Mouse (Mus musculus) embryo, embryonic 11 days (tissue): Measurements from ENCODE around the gene Tmem81.
"Not testable (repeated sequence)": the region's sequence is repeated elsewhere in the genome, so short reads cannot be mapped to it uniquely, and the experiment has no call there.

Source experiments
- DNase-seq: peaks from one replicate; pipeline ENCODE4 v3.0.0-alpha.2; 2015

Gene Tmem81

GRCm38 (mm10) chr1:132506058-132506457 is at the start of gene Tmem81:
Tmem81 (plus strand) TSS chr1:132506230.
- no peak for DNase-seq

- DNase-seq, result no peak
Measured at GRCm38 (mm10) chr1:132464651-132465050, 41.4 kb upstream of the Tmem81 start.

GRCm38 (mm10) chr1:132468926-132469325 is 37.1 kb upstream of the Tmem81 start:
- no peak for DNase-seq

- DNase-seq, result no peak
Measured at GRCm38 (mm10) chr1:132469519-132469918, 36.5 kb upstream of the Tmem81 start.

- DNase-seq, result not testable (repeated sequence)
Measured at GRCm38 (mm10) chr1:132470031-132470430, 36.0 kb upstream of the Tmem81 start.

- no peak for DNase-seq
Measured at GRCm38 (mm10) chr1:132471032-132471431, 35.0 kb upstream of the Tmem81 start.

GRCm38 (mm10) chr1:132471499-132471898 is 34.5 kb upstream of the Tmem81 start:
- no peak for DNase-seq

- peak; percentile 44 for DNase-seq
Measured at GRCm38 (mm10) chr1:132472537-132472936, 33.5 kb upstream of the Tmem81 start.

GRCm38 (mm10) chr1:132474496-132474895 is 31.5 kb upstream of the Tmem81 start:
- no peak for DNase-seq

- no peak for DNase-seq
Measured at GRCm38 (mm10) chr1:132476575-132476927, 29.5 kb upstream of the Tmem81 start.

GRCm38 (mm10) chr1:132476928-132477691 is 28.9 kb upstream of the Tmem81 start, which contains the start of gene Rbbp5:
Rbbp5 (plus strand) TSS chr1:132477365.
- peak; percentile 94 for DNase-seq

- DNase-seq, result no peak
Measured at GRCm38 (mm10) chr1:132479438-132479837, 26.6 kb upstream of the Tmem81 start.

GRCm38 (mm10) chr1:132481619-132482018 is 24.4 kb upstream of the Tmem81 start:
- DNase-seq, result no peak

- DNase-seq, result no peak
Measured at GRCm38 (mm10) chr1:132483234-132483633, 22.8 kb upstream of the Tmem81 start.

- DNase-seq, result no peak
Measured at GRCm38 (mm10) chr1:132483759-132484158, 22.3 kb upstream of the Tmem81 start.

- DNase-seq, result no peak
Measured at GRCm38 (mm10) chr1:132500535-132500934, 5.5 kb upstream of the Tmem81 start.

- DNase-seq, result no peak
Measured at GRCm38 (mm10) chr1:132505155-132505554, 875 bp upstream of the Tmem81 start.

GRCm38 (mm10) chr1:132506656-132507055 is 626 bp downstream of the Tmem81 start:
- DNase-seq, result no peak

- DNase-seq, result no peak
Measured at GRCm38 (mm10) chr1:132509771-132510170, 3.7 kb downstream of the Tmem81 start.

- DNase-seq, result no peak
Measured at GRCm38 (mm10) chr1:132511521-132511920, 5.5 kb downstream of the Tmem81 start.

- no peak for DNase-seq
Measured at GRCm38 (mm10) chr1:132512106-132512505, 6.1 kb downstream of the Tmem81 start.

- DNase-seq, result no peak
Measured at GRCm38 (mm10) chr1:132515339-132515738, 9.3 kb downstream of the Tmem81 start.

GRCm38 (mm10) chr1:132516776-132517175 is 10.7 kb downstream of the Tmem81 start:
- DNase-seq, result no peak

- no peak for DNase-seq
Measured at GRCm38 (mm10) chr1:132518621-132519020, 12.6 kb downstream of the Tmem81 start.

- no peak for DNase-seq
Measured at GRCm38 (mm10) chr1:132519734-132520133, 13.7 kb downstream of the Tmem81 start.
